Mouse (Mus musculus): ENCODE measurements around the gene Qrich1.

The Qrich1 gene

GRCm38 (mm10) chr9:108492043-108492750, 24.4 kb upstream of the Qrich1 start:
- in situ Hi-C loops (cut with MboI; ENCODE audit: unreplicated experiment in 2 of 2), result no loop called here

- in situ Hi-C loops (cut with MboI; ENCODE audit: unreplicated experiment in 2 of 2), result no loop called here
These were observed 23.4 kb upstream of the Qrich1 start for GRCm38 (mm10) chr9:108493246-108493645.

DNA sequence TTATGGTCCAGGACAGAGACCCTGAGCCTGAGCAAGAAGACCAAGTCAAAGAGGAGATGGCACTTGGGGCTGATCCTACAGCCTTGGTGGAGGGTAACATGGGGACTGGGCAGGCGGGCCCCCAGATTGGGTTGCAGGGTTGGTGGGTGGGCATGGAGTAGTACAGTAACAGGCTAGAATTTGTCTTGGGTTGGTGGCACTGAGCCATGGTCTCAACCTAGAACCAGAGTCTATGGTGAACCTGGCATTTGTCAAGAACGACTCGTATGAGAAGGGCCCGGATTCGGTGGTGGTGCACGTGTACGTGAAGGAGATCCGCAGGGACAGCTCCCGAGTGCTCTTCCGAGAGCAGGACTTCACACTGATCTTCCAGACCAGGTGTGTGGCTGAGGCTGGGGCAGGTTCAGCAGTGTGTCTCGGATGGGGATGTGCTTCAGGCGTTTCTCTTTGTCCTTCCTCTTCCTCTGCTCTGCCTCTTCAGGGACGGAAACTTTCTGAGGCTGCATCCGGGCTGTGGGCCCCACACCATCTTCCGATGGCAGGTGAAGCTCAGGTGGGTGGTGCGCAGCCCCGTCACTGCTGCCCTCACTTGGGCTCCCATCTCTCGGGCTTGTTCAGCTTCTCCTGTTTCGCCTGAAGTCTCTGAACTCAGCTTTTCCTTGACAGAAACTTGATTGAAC, 22.3 kb upstream of the Qrich1 start:
- in situ Hi-C loops (cut with MboI; ENCODE audit: unreplicated experiment in 2 of 2), result no loop called here

DNA sequence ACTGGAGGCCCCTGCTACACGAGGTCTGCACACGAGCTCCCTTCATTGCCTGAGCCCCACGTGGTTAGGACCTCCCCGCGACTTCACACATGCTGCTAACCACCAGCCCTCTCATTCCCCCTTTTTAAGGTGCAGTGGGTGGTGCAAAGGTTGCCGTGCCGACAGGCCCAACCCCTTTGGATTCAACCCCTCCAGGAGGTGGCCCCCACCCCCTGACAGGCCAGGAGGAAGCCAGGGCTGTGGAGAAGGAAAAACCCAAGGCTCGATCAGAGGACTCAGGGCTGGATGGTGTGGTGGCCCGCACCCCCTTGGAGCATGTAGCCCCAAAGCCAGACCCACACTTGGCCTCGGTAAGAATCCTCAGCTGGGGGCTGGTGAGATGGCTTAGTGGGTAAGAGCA, 21.7 kb upstream of the Qrich1 start:
- in situ Hi-C loops (cut with MboI; ENCODE audit: unreplicated experiment in 2 of 2), result no loop called here

DNA sequence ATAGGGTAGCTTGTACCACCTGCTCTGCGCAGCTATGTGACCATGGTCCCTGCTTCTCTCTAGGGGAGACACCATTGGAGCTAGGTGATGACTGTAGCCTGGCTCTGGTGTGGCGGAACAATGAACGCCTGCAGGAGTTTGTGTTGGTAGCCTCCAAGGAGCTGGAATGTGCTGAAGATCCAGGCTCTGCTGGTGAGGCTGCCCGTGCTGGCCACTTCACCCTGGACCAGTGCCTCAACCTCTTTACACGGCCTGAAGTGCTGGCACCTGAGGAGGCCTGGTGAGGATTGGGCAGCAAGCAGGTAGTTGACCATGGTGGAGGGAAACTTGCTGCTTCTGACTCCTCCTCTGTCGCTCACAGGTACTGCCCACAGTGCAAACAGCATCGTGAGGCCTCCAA, 17.4 kb upstream of the Qrich1 start:
- in situ Hi-C loops (cut with MboI; ENCODE audit: unreplicated experiment in 2 of 2), result no loop called here

DNA sequence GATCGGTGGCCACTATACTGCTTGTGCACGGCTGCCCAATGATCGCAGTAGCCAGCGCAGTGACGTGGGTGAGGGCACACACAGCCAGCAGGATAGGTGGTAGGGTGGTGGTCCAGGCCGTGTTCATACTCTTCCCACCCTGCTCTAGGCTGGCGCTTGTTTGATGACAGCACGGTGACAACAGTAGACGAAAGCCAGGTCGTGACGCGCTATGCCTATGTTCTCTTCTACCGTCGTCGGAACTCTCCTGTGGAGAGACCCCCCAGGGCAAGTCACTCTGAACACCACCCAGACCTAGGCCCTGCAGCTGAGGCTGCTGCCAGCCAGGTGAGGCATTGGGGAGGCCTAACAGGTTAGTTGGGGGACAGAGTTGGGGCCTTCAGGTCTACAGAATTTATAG, 16.7 kb upstream of the Qrich1 start:
- in situ Hi-C loops (cut with MboI; ENCODE audit: unreplicated experiment in 2 of 2), result no loop called here

DNA sequence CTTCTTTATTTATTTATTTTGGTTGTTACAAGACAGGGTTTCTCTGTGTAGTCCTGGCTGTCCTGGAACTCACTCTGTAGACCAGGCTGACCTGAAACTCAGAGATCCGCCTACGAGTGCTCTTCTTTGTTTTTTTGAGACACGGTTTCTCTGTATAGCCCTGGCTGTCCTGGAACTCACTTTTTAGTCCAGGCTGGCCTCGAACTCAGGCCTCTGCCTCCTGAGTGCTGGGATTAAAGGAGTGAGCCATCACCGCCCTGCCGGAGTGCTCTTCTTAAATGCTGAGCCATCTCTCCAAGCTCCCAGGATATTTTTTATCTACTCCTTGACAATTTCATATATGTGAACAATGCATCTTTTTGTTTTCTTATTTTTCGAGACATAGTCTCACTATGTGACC, 9.7 kb upstream of the Qrich1 start:
- in situ Hi-C loops (cut with MboI; ENCODE audit: unreplicated experiment in 2 of 2), result no loop called here

DNA sequence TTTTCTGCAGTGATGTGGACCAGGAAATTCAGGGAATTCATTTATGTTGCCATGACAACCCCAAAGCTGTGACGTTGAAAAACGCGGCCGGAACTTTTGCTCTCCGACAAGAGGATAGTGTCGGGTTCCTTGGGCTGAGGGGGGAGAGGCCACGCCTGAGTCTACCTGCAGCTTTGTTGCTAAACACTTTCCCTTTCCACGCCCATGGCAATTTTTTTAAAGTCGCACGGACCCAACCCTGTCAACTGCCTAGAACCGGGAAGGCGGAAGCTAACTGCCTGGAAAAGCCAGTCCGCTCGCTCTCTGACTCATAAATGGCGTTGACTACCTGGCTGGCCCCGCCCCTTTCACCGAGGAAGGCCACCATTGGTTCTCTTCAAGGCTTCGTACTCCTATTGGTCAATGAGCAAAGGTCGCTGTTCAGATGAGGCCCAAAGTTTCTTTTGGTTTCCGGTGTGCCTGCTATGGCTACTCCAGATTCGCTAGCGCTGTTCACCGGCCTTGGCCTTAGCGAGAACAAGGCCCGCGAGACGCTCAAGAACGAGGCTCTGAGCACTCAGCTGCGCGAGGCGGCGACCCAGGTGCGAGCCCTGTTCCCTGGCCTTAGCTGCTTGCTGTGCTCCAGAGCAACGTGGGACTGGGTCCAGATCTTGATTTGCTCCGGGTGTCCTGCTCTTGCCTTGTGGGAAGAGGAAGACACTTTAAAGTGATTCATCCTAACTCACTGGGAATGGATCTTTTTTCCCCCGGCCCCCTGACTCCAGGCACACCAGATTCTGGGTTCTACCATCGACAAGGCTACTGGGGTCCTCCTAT, 8.8 kb upstream of the Qrich1 start, which contains the start of gene Qars:
Gene Qars (plus strand): TSS at position 88 of the 816 bp plus-strand sequence.
- in situ Hi-C loops (cut with MboI; ENCODE audit: unreplicated experiment in 2 of 2), result no loop called here

DNA sequence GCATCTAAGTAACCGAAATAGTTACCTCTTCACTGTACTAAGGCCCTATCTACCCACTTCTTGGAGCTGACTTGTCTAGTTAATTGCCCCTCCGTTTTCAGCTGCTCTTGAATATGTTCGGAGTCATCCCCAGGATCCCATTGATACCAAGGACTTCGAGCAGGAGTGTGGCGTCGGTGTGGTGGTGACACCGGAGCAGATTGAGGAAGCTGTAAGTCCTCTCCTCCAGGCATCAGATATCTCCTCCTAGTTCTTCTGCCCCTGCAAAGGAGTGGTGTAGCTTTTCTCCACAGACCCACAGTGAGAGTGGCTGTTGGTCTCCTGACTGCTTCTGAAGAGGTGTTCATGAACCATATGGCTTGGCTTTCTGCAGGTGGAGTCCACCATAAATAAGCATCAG, 7.8 kb upstream of the Qrich1 start:
- in situ Hi-C loops (cut with MboI; ENCODE audit: unreplicated experiment in 2 of 2), result no loop called here

DNA sequence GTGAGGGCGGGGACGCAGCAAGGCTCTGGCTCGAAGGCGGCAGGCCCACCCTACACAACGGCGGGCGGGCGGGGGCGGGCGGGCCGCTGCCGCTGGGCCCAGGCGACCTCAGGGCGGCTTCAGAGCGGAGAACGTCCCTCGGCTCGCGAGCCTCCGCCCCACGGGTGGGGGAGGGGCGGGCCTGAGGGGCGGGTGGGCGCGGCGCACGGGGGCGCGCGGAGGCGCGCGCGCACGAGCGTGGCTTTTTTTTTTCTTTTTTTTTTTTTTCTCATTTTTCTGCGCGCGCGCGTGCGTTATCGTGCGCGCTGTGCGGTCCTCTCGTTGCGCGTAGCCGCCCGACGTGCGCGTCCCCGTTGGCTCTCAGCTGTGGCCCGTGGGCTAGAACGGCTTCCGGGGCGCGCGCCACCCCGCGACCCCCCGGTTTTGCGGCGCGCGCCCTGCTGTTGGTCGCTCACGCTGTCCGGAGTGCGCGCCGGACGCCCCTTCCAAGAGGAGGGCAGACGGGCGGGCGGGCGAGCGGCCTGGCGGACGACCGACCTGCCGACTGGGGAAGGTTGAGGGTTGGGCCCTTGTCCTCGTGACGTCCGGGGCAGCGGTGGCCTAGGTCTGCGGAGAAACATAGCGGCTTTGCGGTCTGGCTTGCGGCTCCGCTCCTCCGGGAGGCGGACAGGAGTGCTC, 786 bp downstream of the Qrich1 start:
- in situ Hi-C loops (cut with MboI; ENCODE audit: unreplicated experiment in 2 of 2), result no loop called here

DNA sequence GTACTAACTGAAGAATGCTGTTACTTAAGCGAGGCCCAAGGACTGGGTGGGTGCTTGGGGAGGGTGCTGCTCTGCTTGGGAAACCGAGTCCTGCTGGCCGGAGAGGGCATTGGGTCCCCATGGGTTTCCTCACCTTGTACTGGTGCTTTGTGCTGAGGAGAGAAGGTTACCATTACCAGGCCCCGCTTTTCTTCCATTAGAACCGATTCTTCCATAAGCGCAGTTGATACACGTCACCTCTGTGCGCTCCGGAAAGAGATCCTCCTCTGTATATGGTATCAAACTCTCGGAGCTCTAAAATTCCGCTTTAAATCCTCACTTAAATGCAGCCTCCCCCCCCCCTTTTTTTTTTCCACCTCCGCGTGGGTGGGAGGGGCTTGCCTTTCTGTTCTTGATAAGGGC, 1.3 kb downstream of the Qrich1 start:
- in situ Hi-C loops (cut with MboI; ENCODE audit: unreplicated experiment in 2 of 2), result no loop called here

GRCm38 (mm10) chr9:108521604-108522003, 5.0 kb downstream of the Qrich1 start:
- in situ Hi-C loops (cut with MboI; ENCODE audit: unreplicated experiment in 2 of 2), result no loop called here

- in situ Hi-C loops (cut with MboI; ENCODE audit: unreplicated experiment in 2 of 2), result no loop called here
These were observed 6.7 kb downstream of the Qrich1 start for GRCm38 (mm10) chr9:108523341-108523740.

DNA sequence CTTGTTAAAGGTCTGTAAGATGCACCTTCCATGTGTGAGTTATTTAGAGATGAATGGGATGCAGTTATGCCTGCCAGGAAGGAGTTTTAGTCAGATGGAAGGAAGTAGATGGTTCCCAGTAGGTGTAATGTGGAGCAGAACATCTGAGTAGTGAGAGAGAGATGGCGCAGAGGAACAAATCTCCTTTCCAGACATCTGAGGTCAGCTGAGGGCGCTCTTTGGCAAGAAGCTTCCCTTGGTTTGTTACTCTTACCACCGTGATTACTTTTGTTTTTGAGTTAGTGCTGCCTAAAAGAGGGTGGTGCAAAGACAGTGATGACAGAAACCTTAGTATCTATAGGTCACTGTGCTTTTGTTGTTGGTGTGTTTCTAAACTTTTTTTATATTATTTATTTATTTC, 8.8 kb downstream of the Qrich1 start:
- in situ Hi-C loops (cut with MboI; ENCODE audit: unreplicated experiment in 2 of 2), result loop anchor here in 1 of 2 experiments (25.0 kb wide), 1 partner anchor 763 kb away; the partner anchor contains the start of gene Rbm5

DNA sequence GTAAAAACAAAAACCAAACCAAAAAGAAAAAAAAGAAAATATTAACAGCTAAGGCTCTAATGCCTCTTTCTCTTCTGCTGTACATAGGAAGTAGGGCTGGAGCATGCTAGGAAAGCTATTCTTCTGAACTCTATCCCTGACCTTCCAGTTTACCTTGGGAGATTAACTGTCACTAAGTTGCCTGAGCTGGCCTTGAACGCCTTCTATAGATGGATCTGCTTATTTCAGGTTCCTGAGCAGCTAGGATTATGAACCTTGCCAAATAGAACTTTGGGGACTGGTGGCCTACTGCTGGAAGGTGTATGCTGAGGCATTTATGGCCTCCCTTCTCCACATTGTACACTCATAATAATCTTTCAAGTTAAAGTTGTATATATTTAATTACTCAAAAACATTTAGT, 14.3 kb downstream of the Qrich1 start:
- in situ Hi-C loops (cut with MboI; ENCODE audit: unreplicated experiment in 2 of 2), result loop anchor here in 1 of 2 experiments (25.0 kb wide), 1 partner anchor 769 kb away; the partner anchor contains the start of gene Rbm5

- in situ Hi-C loops (cut with MboI; ENCODE audit: unreplicated experiment in 2 of 2), result loop anchor here in 1 of 2 experiments (25.0 kb wide), 1 partner anchor 769 kb away; the partner anchor contains the start of gene Rbm5
These were observed 14.9 kb downstream of the Qrich1 start for GRCm38 (mm10) chr9:108531496-108531895.

DNA sequence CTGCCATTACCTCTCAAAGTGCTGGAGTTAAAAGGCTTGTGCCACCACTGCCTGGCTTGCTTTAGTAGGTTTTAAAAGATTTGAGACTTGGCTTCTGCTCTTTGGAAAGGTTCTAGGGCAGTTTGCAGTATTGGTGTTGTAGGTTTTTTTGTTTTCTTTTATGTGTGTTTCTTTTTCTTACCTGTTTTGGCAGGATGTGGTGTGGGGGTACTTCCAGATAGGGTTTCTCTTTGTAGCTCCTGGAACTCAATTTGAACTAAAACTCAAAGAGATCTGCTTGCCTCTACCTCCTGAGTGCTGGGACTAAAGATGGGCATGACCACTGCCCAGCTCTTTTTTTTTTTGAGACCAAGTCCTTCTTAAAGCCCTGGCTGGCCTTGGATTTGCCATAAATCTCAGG, 24.2 kb downstream of the Qrich1 start:
- in situ Hi-C loops (cut with MboI; ENCODE audit: unreplicated experiment in 2 of 2), result loop anchor here (10.0 to 25.0 kb wide), 3 partner anchors 156 to 779 kb away; partner anchors contain the start of gene Rbm5 (in 1 of the 2)

- in situ Hi-C loops (cut with MboI; ENCODE audit: unreplicated experiment in 2 of 2), result loop anchor here (10.0 to 25.0 kb wide), 3 partner anchors 161 to 784 kb away; partner anchors contain the start of gene Rbm5 (in 1 of the 2)
These were observed 29.4 kb downstream of the Qrich1 start for GRCm38 (mm10) chr9:108545986-108546385.

DNA sequence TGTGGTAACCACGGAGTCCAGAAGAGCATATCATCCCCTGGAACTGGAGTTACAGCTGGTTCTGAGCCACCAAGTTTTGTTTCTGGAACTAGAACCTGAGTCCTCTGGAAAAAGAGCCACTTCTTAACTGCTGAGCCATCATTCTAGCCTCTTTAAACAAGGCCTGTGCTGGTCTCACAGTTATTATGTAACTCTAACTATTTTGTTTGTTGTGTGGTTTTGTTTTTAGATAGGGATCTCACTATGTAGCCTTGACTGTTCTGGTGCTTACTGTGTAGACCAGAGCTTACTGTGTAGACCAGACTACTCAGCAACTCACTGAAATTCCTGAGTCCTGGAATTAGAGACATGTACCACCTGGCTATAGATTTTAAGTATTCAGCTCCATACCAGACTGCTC, 30.3 kb downstream of the Qrich1 start:
- in situ Hi-C loops (cut with MboI; ENCODE audit: unreplicated experiment in 2 of 2), result loop anchor here (10.0 to 25.0 kb wide), 3 partner anchors 162 to 785 kb away; partner anchors contain the start of gene Rbm5 (in 1 of the 2)

DNA sequence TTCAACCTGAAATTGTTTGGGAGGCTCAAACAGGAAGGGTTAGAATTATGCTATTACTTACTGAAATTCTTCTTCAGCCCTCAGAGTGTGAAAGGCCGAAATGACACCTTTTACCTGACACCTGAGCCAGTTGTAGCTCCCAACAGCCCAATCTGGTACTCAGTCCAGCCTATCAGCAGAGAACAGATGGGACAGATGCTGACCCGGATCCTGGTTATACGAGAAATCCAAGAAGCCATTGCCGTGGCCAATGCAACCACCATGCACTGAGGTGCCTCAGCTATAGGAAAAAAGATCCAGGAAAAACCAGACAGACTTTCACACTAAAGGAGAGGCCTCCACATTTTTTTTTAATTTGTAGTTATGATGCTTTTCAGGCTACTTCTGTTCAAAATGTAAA, 42.6 kb downstream of the Qrich1 start:
- in situ Hi-C loops (cut with MboI; ENCODE audit: unreplicated experiment in 2 of 2), result no loop called here
